Mouse (Mus musculus) lung, postnatal 25 days (tissue): ENCODE results near the gene Gm5617.
"Not testable (repeated sequence)": the region's sequence is repeated elsewhere in the genome, so short reads cannot be mapped to it uniquely, and the experiment has no call there.

Experiments
- DNase-seq: peaks from one replicate; pipeline ENCODE4 v3.0.0; 2022; ENCODE audit warnings: low spot score

Gene Gm5617

GRCm38 (mm10) chr9:48501192-48501591 is 6.0 kb downstream of the Gm5617 start:
- no peak for DNase-seq

- no peak for DNase-seq
Observed at GRCm38 (mm10) chr9:48503001-48503400, 7.8 kb downstream of the Gm5617 start.

GRCm38 (mm10) chr9:48504741-48505365 is 9.6 kb downstream of the Gm5617 start:
- no peak for DNase-seq

- DNase-seq = no peak
Observed at GRCm38 (mm10) chr9:48510134-48510533, 14.9 kb downstream of the Gm5617 start.

- no peak for DNase-seq
Observed at GRCm38 (mm10) chr9:48515332-48515731, 20.1 kb downstream of the Gm5617 start.

GRCm38 (mm10) chr9:48516615-48517371 is 21.6 kb downstream of the Gm5617 start:
- no peak for DNase-seq

- DNase-seq = no peak
Observed at GRCm38 (mm10) chr9:48517372-48518130, 22.3 kb downstream of the Gm5617 start.

GRCm38 (mm10) chr9:48520405-48520804 is 25.2 kb downstream of the Gm5617 start:
- not testable (repeated sequence) for DNase-seq

GRCm38 (mm10) chr9:48525566-48525965 is 30.3 kb downstream of the Gm5617 start:
- no peak for DNase-seq

- no peak for DNase-seq
Observed at GRCm38 (mm10) chr9:48526520-48526919, 31.3 kb downstream of the Gm5617 start.

GRCm38 (mm10) chr9:48531294-48531693 is 36.1 kb downstream of the Gm5617 start:
- no peak for DNase-seq

GRCm38 (mm10) chr9:48532203-48532602 is 37.0 kb downstream of the Gm5617 start:
- DNase-seq = no peak

- DNase-seq = no peak
Observed at GRCm38 (mm10) chr9:48532730-48533129, 37.5 kb downstream of the Gm5617 start.

- DNase-seq = no peak
Observed at GRCm38 (mm10) chr9:48536414-48536813, 41.2 kb downstream of the Gm5617 start.

GRCm38 (mm10) chr9:48537616-48538015 is 42.4 kb downstream of the Gm5617 start:
- not testable (repeated sequence) for DNase-seq

GRCm38 (mm10) chr9:48538044-48538645 is 42.9 kb downstream of the Gm5617 start:
- no peak for DNase-seq

- no peak for DNase-seq
Observed at GRCm38 (mm10) chr9:48538688-48539087, 43.4 kb downstream of the Gm5617 start.
